Mouse (Mus musculus) liver, adult 2 months (tissue): Measurements from ENCODE around the gene Slitrk1. TPM values are rescaled to one million over a fixed set of nuclear protein-coding genes. Genes with fewer than 3 reads are reported as not detected.

ENCODE experiments used
- DNase-seq: peaks from one replicate; pipeline ENCODE4 v3.0.0-alpha.2; 2011; ENCODE audit warnings: low read depth, low spot score; ENCODE audit errors: extremely low read depth
- H3K27ac ChIP-seq: fragments of 200-500 bp; replicated peaks from 2 replicates; pipeline ENCODE4 v1.5.1; 2012; ENCODE audit warnings: low read depth, mild to moderate bottlenecking, control low read depth, inconsistent platforms, low read length; ENCODE audit not compliant: insufficient read depth
- H3K27me3 ChIP-seq: fragments of 200-500 bp; 2 replicates; pipeline ENCODE4 v1.6.1; 2012; ENCODE audit warnings: mild to moderate bottlenecking, moderate library complexity, low read length, inconsistent platforms; ENCODE audit not compliant: control insufficient read depth, insufficient read depth
- H3K36me3 ChIP-seq: fragments of 200-500 bp; 2 replicates; pipeline ENCODE4 v1.6.1; 2012; ENCODE audit warnings: low read length, inconsistent platforms; ENCODE audit not compliant: control insufficient read depth, insufficient read depth
- H3K4me1 ChIP-seq: fragments of 200-500 bp; 2 replicates; pipeline ENCODE4 v1.6.1; 2011; ENCODE audit warnings: low read length; ENCODE audit not compliant: control insufficient read depth, insufficient read depth
- H3K4me3 ChIP-seq: fragments of 200-500 bp; 2 replicates; pipeline ENCODE4 v1.5.1; 2011; ENCODE audit warnings: low read depth, mild to moderate bottlenecking, control low read depth, low read length, moderate library complexity; ENCODE audit not compliant: insufficient read depth
- H3K79me2 ChIP-seq: fragments of 200-500 bp; 2 replicates; pipeline ENCODE4 v1.6.1; 2012; ENCODE audit warnings: inconsistent platforms, mild to moderate bottlenecking, low read length, moderate library complexity; ENCODE audit not compliant: control insufficient read depth, insufficient read depth
- H3K9ac ChIP-seq: fragments of 200-500 bp; 2 replicates; pipeline ENCODE4 v1.6.1; 2012; ENCODE audit warnings: low read depth, mild to moderate bottlenecking, control low read depth, inconsistent platforms, low read length
- CTCF ChIP-seq: fragments of 200-500 bp; IDR thresholded peaks from 2 replicates; pipeline ENCODE4 v1.5.1; 2011; ENCODE audit warnings: low read depth, low read length, control low read depth
- POLR2A ChIP-seq: fragments of 200-500 bp; IDR thresholded peaks from 2 replicates; pipeline ENCODE4 v1.6.1; 2011; ENCODE audit warnings: low read length, control low read depth; ENCODE audit not compliant: insufficient read depth; ENCODE audit errors: extremely low read depth
- WGBS: fragments of 180-500 bp; shearing (Covaris S2); methylation state at CpG from one replicate; pipeline ENCODE4 v1.1.7; 2018; 5-methylcytosine and 5-hydroxymethylcytosine counted together
- polyA plus RNA-seq: library from polyadenylated mRNA; depleted of rRNA; stranded (reverse); fragments of >200 nt; gene quantifications from 2 replicates; pipeline ENCODE4 v1.2.3, GENCODE M21; 2012; rRNA removed
- total RNA-seq: library from RNA; depleted of rRNA; stranded (reverse); fragments of >200 nt; gene quantifications from 2 replicates; pipeline ENCODE4 v1.2.3, GENCODE M21; 2014; rRNA removed

Gene Slitrk1
- total RNA-seq: not detected in 2 replicates
- not detected in 2 replicates for polyA plus RNA-seq

GRCm38 (mm10) chr14:108913714-108914263, at the start of gene Slitrk1:
TSS of gene Slitrk1 (minus strand) at chr14:108914158.
- no peak for DNase-seq
- H3K4me3 ChIP-seq: no peak within 1 kb of the TSS
- no peak within 1 kb of the TSS for H3K9ac ChIP-seq
- no peak within 1 kb of the TSS for H3K27ac ChIP-seq
- no peaks in the 10 kb centered on the region for H3K36me3 ChIP-seq
- no peak for TF ChIP-seq POLR2A
- TF ChIP-seq CTCF: no peak
- WGBS: 2% methylated on average over 25 of the region's 25 CpGs
- H3K4me1 ChIP-seq: no peaks in the 10 kb centered on the region
- H3K79me2 ChIP-seq: no peaks in the 10 kb centered on the region
- H3K27me3 ChIP-seq: peaks cover 12% of the 10 kb centered on the region; the same call in 1 of the 2 replicates

- Histone ChIP-seq H3K27ac (no peak overlapping the region), H3K27me3 (no peaks in the 10 kb centered on the region), H3K9ac (no peak overlapping the region), H3K36me3 (no peaks in the 10 kb centered on the region), H3K4me1 (no peaks in the 10 kb centered on the region), H3K4me3 (no peak overlapping the region), H3K79me2 (no peaks in the 10 kb centered on the region)
- WGBS: 39% methylated on average over 1 of the region's 1 CpGs
- no peak for DNase-seq
- no peak for TF ChIP-seq CTCF
- no peak for TF ChIP-seq POLR2A
Observed at GRCm38 (mm10) chr14:108935777-108936176, 21.8 kb upstream of the Slitrk1 start.

GRCm38 (mm10) chr14:108914336-108914735, 378 bp upstream of the Slitrk1 start:
- no peak overlapping the region for H3K4me3 ChIP-seq
- H3K27ac ChIP-seq: no peak overlapping the region
- no peak overlapping the region for H3K9ac ChIP-seq
- 36% methylated on average over 16 of the region's 16 CpGs for WGBS
- peaks cover 12% of the 10 kb centered on the region; the same call in 1 of the 2 replicates for H3K27me3 ChIP-seq
- DNase-seq: no peak
- H3K36me3 ChIP-seq: no peaks in the 10 kb centered on the region
- H3K4me1 ChIP-seq: no peaks in the 10 kb centered on the region
- no peaks in the 10 kb centered on the region for H3K79me2 ChIP-seq
- no peak for TF ChIP-seq POLR2A
- no peak for TF ChIP-seq CTCF

GRCm38 (mm10) chr14:108912876-108913490, 975 bp downstream of the Slitrk1 start:
- Histone ChIP-seq H3K27me3 (peaks cover 12% of the 10 kb centered on the region; the same call in 1 of the 2 replicates), H3K4me3 (no peak overlapping the region), H3K79me2 (no peaks in the 10 kb centered on the region), H3K9ac (no peak overlapping the region), H3K27ac (no peak overlapping the region), H3K36me3 (no peaks in the 10 kb centered on the region), H3K4me1 (no peaks in the 10 kb centered on the region)
- DNase-seq: no peak
- WGBS: 7% methylated on average over 21 of the region's 21 CpGs
- TF ChIP-seq CTCF: no peak
- no peak for TF ChIP-seq POLR2A

- Histone ChIP-seq H3K9ac (no peak overlapping the region), H3K27ac (no peak overlapping the region), H3K4me1 (no peaks in the 10 kb centered on the region), H3K27me3 (peaks cover 12% of the 10 kb centered on the region; the same call in 1 of the 2 replicates), H3K79me2 (no peaks in the 10 kb centered on the region), H3K4me3 (no peak overlapping the region), H3K36me3 (no peaks in the 10 kb centered on the region)
- TF ChIP-seq POLR2A (no peak), CTCF (no peak)
- DNase-seq: no peak
- WGBS: 10% methylated on average over 24 of the region's 24 CpGs
Observed at GRCm38 (mm10) chr14:108912021-108912875, 1.7 kb downstream of the Slitrk1 start.
